Mouse (Mus musculus) intestine, embryonic 16.5 days (tissue): ENCODE data around the gene Fmo4. TPM values are rescaled to one million over a fixed set of nuclear protein-coding genes. Genes with fewer than 3 reads are reported as not detected.
"Not testable (repeated sequence)": the region's sequence is repeated elsewhere in the genome, so short reads cannot be mapped to it uniquely, and the experiment has no call there.

Source experiments
- ATAC-seq: fragments of 200-750 bp; cut with Nextera tagmentation; 2 replicates; pipeline ENCODE4 v1.8.0; 2017; ENCODE audit warnings: moderate TSS enrichment, moderate library complexity
- H3K27ac ChIP-seq: fragments of 300-500 bp; sonication (generic); 2 replicates; pipeline ENCODE4 v1.5.1; 2014; ENCODE audit warnings: mild to moderate bottlenecking, low read length
- H3K27me3 ChIP-seq: fragments of 300-500 bp; sonication (generic); replicated peaks from 2 replicates; pipeline ENCODE4 v1.6.1; 2014; ENCODE audit warnings: low read length, control low read depth, mixed read lengths; ENCODE audit not compliant: control insufficient read depth, insufficient read depth
- H3K36me3 ChIP-seq: fragments of 300-500 bp; sonication (generic); 2 replicates; pipeline ENCODE4 v1.6.1; 2014; ENCODE audit warnings: low read length, control low read depth; ENCODE audit not compliant: control insufficient read depth, insufficient read depth
- H3K4me1 ChIP-seq: fragments of 300-500 bp; sonication (generic); 2 replicates; pipeline ENCODE4 v1.6.1; 2014; ENCODE audit warnings: low read length, control low read depth, mixed read lengths; ENCODE audit not compliant: control insufficient read depth, insufficient read depth
- H3K4me2 ChIP-seq: fragments of 300-500 bp; sonication (generic); 2 replicates; pipeline ENCODE4 v1.6.1; 2014; ENCODE audit warnings: low read depth, low read length, control low read depth
- H3K4me3 ChIP-seq: fragments of 300-500 bp; sonication (generic); 2 replicates; pipeline ENCODE4 v1.5.1; 2014; ENCODE audit warnings: mild to moderate bottlenecking, low read length
- H3K9ac ChIP-seq: fragments of 300-500 bp; sonication (generic); 2 replicates; pipeline ENCODE4 v1.6.1; 2014; ENCODE audit warnings: low read depth, low read length
- H3K9me3 ChIP-seq: fragments of 300-500 bp; sonication (generic); 2 replicates; pipeline ENCODE4 v1.6.1; 2016; ENCODE audit warnings: low read length, control low read depth; ENCODE audit not compliant: control insufficient read depth
- WGBS: fragments of 180-500 bp; shearing (Covaris S2); extraction: QIAGEN DNeasy Blood & Tissue Kit; methylation state at CpG from one replicate; pipeline ENCODE4 v1.1.7; 2014; 5-methylcytosine and 5-hydroxymethylcytosine counted together
- polyA plus RNA-seq: library from polyadenylated mRNA; unstranded; fragments of >200 nt; fragmentation: Nextera tagmentation; extraction: Ambion mirVana; gene quantifications from 2 replicates; pipeline ENCODE4 v1.2.1, GENCODE M21; 2015

Gene Fmo4
- polyA plus RNA-seq, 1 experiment from 2014 or later: 11.7 TPM

- WGBS: 78% methylated on average over 5 of the region's 5 CpGs
- H3K4me2 ChIP-seq: no peak overlapping the region
- H3K4me1 ChIP-seq: no peaks in the 10 kb centered on the region; the same call in 1 of the 2 replicates
- H3K27ac ChIP-seq: no peak overlapping the region
- no peaks in the 10 kb centered on the region for H3K36me3 ChIP-seq
- no peak overlapping the region for H3K9ac ChIP-seq
- H3K9me3 ChIP-seq: no peaks in the 10 kb centered on the region
- H3K27me3 ChIP-seq: no peaks in the 10 kb centered on the region
- H3K4me3 ChIP-seq: no peak overlapping the region
- no peak for ATAC-seq
Measured at GRCm38 (mm10) chr1:162807441-162807840, 6.3 kb downstream of the Fmo4 start.

GRCm38 (mm10) chr1:162805011-162805410 is 8.8 kb downstream of the Fmo4 start:
- no peaks in the 10 kb centered on the region for H3K36me3 ChIP-seq
- H3K4me1 ChIP-seq: no peaks in the 10 kb centered on the region
- ATAC-seq: no peak
- no peak overlapping the region for H3K9ac ChIP-seq
- H3K27me3 ChIP-seq: no peaks in the 10 kb centered on the region
- no peak overlapping the region for H3K4me3 ChIP-seq
- H3K9me3 ChIP-seq: no peaks in the 10 kb centered on the region
- no peak overlapping the region for H3K4me2 ChIP-seq
- WGBS: 47% methylated on average over 5 of the region's 5 CpGs
- H3K27ac ChIP-seq: no peak overlapping the region

DNA sequence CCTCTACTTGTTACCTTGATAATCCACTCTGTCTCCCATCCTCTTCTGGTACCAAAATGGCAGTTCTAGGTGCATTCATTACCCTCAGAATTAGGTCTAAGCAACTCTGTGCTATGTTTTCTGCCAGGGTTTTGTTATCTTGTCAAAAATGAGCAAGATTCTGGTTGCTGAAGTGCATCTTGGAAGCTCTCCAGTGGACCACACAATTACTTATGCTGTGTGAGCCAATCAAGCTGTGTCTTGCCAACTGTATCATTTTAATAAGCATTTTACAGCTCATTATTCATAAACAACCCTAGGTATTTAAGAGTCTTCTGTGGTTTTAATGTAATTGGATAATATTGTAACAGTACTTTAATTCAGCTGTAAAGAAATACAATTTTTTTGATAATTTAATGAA is 17.3 kb downstream of the Fmo4 start:
- Histone ChIP-seq H3K27me3 (no peaks in the 10 kb centered on the region), H3K9me3 (no peaks in the 10 kb centered on the region), H3K4me3 (no peak overlapping the region), H3K36me3 (no peaks in the 10 kb centered on the region), H3K4me1 (no peaks in the 10 kb centered on the region), H3K27ac (no peak overlapping the region), H3K4me2 (no peak overlapping the region), H3K9ac (no peak overlapping the region)
- ATAC-seq: no peak

DNA sequence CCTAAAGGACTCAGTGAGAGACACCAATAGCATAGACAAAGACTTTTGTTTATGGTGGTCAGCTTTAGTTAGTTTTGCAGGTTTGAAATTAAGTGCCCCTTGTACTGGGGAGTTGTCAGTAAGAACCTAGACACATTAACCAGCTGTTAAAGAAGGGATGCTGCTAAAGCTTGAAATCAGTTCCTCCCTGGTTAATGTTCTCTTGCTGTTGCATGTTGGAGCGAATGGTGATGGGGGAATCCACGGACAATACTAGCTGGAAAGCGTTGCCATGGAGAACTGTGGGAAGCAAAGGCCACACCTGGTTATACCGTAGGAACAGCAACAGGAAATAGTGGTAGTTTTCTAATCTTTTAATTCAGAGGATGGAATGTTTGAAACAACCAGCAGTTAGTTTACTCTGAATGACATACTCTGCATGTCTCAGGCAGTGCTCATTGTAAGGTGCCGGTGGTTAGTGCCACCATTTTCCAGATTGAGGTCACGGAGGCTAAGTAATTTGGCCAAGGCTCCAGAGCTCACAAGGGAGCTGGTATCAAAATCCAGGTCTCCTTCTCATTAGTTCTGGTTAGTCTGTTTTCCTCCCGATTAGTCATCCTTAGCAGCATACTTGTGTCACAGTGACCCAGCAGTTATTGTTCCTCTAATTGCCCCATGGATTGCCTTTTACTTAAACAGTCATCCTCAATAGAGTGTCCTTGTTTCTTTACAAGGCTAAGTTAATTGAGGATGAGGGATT is 21.3 kb downstream of the Fmo4 start:
- ATAC-seq: 0 out of 2 replicates have a peak, but pooled peaks have one; percentile 9
- Histone ChIP-seq H3K27ac (no peak overlapping the region), H3K9ac (no peak overlapping the region), H3K27me3 (no peaks in the 10 kb centered on the region), H3K9me3 (no peaks in the 10 kb centered on the region), H3K4me1 (no peaks in the 10 kb centered on the region), H3K4me2 (no peak overlapping the region), H3K4me3 (no peak overlapping the region), H3K36me3 (no peaks in the 10 kb centered on the region)
- WGBS: 52% methylated on average over 7 of the region's 7 CpGs

DNA sequence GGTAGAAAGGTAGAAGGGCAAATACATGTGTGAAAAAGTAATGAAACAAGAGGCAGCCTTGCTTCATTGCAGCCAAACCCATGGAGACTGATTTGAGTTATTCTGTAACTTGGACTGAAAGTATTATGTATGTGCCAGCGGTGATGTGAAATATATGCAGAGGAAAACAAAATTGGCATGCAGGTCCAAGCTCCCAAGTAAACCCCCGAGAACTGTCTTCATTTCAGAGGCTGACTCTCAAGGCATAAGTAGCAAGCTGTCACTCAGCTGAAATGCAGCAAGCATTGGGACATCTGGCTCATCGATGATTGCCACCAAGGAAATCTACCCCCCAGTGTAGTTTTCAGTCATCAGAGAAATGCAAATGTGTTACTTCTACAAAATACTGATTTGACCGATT is 28.6 kb downstream of the Fmo4 start:
- Histone ChIP-seq H3K9ac (no peak overlapping the region), H3K4me2 (no peak overlapping the region), H3K36me3 (no peaks in the 10 kb centered on the region), H3K27ac (no peak overlapping the region), H3K27me3 (no peaks in the 10 kb centered on the region), H3K4me1 (no peaks in the 10 kb centered on the region), H3K4me3 (no peak overlapping the region), H3K9me3 (no peaks in the 10 kb centered on the region)
- WGBS: 86% methylated on average over 4 of the region's 4 CpGs
- ATAC-seq: no peak

GRCm38 (mm10) chr1:162783669-162784248 is 30.0 kb downstream of the Fmo4 start:
- Histone ChIP-seq H3K4me1 (no peaks in the 10 kb centered on the region), H3K9ac (no peak overlapping the region), H3K27me3 (no peaks in the 10 kb centered on the region), H3K9me3 (no peaks in the 10 kb centered on the region), H3K27ac (no peak overlapping the region), H3K36me3 (no peaks in the 10 kb centered on the region), H3K4me2 (no peak overlapping the region), H3K4me3 (no peak overlapping the region)
- no peak for ATAC-seq
- WGBS: 82% methylated on average over 7 of the region's 7 CpGs

- H3K4me1 ChIP-seq, H3K36me3 ChIP-seq, H3K27ac ChIP-seq, H3K9me3 ChIP-seq, H3K27me3 ChIP-seq, H3K4me2 ChIP-seq, H3K9ac ChIP-seq, H3K4me3 ChIP-seq, ATAC-seq: not testable (repeated sequence)
- 89% methylated on average over 2 of the region's 2 CpGs for WGBS
Measured at GRCm38 (mm10) chr1:162781035-162781434, 32.7 kb downstream of the Fmo4 start.

GRCm38 (mm10) chr1:162777943-162778538 is 35.7 kb downstream of the Fmo4 start:
- H3K27ac ChIP-seq: no peak overlapping the region
- H3K4me3 ChIP-seq: no peak overlapping the region
- H3K36me3 ChIP-seq: no peaks in the 10 kb centered on the region
- no peak overlapping the region for H3K4me2 ChIP-seq
- ATAC-seq: no peak
- no peaks in the 10 kb centered on the region for H3K9me3 ChIP-seq
- H3K4me1 ChIP-seq: no peaks in the 10 kb centered on the region
- H3K27me3 ChIP-seq: no peaks in the 10 kb centered on the region
- WGBS: 88% methylated on average over 5 of the region's 5 CpGs
- no peak overlapping the region for H3K9ac ChIP-seq

DNA sequence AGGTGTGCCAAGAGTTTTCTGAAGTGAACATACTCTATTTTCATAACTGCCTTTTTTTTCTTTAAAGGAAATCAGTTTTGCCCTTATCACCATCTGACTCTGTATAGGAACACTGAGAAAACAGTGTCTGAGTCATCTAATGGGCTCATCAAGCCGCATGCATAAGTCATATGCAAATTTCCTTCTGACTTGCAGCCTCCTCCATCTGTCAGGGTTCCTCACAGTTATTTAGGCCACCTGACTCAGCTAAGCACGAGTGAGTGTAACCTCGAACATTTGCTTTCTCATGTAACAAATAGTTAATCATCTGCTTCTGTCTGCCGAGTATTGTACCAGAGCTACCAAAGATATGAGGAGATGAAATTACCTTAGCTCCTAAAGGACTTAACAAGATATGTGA is 40.1 kb downstream of the Fmo4 start:
- Histone ChIP-seq H3K36me3 (no peaks in the 10 kb centered on the region), H3K9me3 (no peaks in the 10 kb centered on the region), H3K9ac (no peak overlapping the region), H3K27ac (no peak overlapping the region), H3K4me3 (no peak overlapping the region), H3K4me2 (no peak overlapping the region), H3K4me1 (no peaks in the 10 kb centered on the region), H3K27me3 (no peaks in the 10 kb centered on the region)
- no peak for ATAC-seq
- 55% methylated on average over 4 of the region's 4 CpGs for WGBS
